Mouse (Mus musculus) adrenal gland, adult 8-10 months (tissue): ENCODE measurements around the gene Pkd1l2. TPM values are rescaled to one million over a fixed set of nuclear protein-coding genes. Genes with fewer than 3 reads are reported as not detected.

Experiments used
- DNase-seq: peaks from one replicate; pipeline ENCODE4 v3.0.0; 2022
- total RNA-seq, 4 experiments: library from RNA; stranded (reverse); gene quantifications; 2 replicates each; pipeline ENCODE4 v1.2.4; 2022

Pkd1l2 gene
- total RNA-seq: 1 to 10 TPM; 2.2 to 4.7 (median 3.2) TPM

DNA sequence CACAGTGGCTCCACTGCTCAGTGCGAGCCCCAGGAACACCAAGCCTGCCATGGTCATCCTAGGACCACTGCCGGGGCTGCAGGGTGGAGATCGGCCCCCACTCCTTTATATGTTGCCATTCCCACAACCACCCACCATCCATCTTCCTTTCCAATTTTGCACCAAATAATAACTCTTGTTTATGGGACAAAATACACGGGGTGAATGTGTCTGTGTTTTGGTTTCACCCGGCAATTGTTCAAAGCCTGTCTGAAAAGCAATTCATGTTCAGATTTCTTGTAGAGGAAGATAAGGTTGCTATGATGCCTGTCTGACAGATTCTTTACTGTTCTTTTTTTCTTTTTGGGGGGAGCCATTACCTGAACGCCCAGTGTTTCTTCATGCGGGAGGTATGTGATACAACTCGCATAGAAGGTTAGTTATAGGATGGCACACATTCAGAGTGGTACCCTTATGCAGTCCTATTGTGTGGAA lies at the start of gene Pkd1l2:
Pkd1l2 (minus strand) TSS at position 51 of the 474 bp plus-strand sequence.
- no peak for DNase-seq

DNA sequence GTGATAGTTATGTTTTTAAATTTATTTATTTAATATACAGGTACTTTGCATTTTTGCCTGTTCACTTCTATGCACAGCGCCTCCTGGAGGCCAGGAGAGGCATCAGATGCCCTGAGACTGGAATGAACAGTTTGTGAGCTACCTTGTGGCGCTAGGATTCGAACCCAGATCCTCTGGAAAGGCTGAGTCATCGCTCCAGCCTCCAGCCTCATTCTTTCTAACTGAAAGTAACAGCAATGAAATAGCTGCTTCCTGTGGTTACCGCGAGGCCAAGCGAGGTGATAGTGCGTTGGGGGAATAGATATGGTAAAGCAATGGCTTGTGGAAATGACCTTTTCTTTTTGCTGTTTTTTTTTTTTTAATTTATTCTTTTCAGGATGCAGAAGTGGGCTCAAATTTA lies 44.8 kb upstream of the Pkd1l2 start:
- no peak for DNase-seq

DNA sequence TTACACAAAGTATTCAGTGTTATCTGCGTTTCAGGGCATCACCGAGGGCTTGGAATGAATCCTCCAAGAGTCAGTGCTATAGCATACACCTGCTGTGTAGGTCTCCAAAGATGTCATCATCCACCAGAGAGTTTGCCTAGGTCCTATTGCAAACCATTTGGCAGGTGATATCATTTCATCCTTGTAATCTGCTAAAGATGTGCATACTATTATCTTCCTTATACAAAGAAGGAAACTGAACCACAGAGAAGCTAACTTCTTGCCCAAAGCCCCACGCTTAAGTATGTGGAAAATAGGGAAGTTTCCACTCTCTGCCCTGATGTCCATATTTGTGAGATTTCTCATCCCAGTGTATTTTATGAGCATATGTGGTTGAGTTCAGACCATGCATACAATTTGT lies 44.2 kb upstream of the Pkd1l2 start:
- DNase-seq: no peak

DNA sequence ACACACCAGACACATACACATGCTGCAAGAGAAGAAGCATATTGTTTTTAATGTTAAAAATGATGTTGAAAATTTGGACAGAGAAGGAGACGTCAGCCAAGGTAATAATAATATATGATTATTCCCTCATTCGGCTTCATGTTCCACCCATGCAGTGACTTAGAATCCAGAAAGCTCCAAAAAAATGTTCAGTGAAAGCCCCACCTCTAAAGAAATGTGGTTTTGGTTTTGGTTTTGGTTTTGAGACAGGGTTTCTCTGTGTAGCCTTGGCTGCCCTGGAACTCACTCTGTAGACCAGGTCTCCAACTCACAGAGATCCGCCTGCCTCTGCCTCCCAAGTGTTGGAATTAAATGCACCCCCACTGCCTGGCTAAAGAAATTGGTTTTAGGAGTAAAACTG lies 43.6 kb upstream of the Pkd1l2 start:
- DNase-seq: no peak

DNA sequence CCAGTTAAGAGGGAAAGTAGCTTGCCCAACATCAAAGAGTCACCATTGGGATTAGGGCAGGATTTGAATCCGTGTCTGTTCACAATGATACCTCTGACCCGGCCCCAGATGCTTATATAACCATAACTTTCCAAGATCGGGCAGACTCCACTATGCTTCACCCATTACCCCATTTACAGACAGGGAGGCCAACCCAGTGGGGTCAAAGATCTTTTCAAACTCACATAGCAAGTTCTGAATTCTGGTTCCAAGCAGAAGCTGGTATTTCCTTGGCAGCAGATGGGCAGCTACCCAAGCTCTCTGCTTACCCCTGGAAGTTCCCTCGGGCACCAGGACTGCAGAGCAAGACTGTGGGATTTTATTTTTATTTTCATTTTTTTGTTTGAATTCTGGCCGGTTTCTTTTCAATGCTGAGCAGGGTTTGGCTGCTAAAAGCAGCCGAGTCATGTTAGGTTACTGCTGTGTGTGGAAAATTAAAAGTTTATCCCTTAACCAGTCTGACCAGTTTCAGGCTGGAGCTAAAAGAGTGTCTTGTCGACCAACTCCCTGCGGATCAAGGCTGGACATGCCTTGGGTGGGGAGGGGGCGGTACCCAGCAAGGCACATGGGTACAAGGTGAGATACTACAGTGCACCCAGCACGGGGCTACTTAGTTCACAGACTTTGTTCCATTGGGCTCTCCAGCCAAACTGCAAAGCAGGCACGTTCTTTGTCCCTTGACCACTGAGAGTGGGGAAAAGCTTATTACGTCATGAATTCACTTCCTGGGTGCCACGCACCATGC lies 41.8 kb upstream of the Pkd1l2 start:
- no peak for DNase-seq

DNA sequence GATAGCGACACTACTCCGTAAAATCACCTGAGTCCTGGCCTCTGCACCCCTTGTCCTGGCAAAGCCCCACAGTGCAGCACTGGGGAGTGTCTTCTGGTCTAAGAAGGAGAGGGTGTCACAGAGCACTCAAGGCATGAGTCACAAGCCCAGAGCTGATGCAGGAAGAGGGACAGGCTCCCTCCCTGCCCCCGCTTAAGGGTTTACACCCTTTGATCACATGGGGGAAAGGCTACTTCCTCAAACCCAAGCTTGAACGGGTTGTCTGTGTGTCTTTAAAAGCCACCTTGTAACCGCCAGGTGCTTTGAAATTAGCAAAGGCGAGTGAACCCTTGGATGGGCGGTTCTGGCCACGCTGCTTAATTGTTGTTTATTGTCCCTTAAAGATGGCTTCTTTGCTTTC lies 39.0 kb upstream of the Pkd1l2 start:
- DNase-seq: no peak

DNA sequence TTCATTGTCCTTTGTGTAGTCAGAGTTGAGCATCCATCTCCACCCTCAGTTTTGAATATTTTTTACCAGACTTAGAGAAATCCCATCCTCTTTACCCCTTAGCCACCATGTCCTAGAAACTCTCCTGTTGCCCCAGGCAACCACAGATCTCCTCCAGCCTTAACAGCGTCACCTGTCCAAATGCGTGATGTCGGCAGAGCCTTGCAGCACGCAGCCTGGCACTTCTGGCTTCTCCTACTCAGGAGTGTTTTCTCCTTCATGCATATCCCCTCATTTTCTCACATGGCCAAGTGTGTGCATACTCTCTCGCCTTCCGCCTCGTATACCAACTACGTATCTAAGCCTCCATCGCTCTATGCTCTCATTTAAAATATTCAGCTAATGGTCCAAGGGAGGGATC lies 36.2 kb upstream of the Pkd1l2 start:
- DNase-seq: no peak

DNA sequence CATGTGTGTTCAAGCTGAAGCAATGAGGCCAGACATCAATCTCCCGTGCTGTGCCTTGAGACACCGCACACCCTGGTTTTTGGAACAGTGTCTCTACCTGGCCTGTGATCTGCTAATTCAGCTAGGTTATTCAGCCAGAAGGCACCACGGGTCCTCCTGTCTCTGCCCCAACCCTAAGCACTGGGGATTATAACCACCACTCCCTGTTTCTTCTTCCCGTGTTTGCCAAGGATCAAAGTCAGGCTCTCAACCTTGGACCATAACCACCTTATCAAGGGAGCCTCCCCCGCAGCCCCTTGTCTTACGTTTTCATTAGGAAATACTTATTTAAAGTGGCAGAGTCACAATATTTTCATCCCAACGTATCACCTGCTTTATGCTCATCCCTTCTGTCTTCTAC lies 34.3 kb upstream of the Pkd1l2 start:
- DNase-seq: no peak

DNA sequence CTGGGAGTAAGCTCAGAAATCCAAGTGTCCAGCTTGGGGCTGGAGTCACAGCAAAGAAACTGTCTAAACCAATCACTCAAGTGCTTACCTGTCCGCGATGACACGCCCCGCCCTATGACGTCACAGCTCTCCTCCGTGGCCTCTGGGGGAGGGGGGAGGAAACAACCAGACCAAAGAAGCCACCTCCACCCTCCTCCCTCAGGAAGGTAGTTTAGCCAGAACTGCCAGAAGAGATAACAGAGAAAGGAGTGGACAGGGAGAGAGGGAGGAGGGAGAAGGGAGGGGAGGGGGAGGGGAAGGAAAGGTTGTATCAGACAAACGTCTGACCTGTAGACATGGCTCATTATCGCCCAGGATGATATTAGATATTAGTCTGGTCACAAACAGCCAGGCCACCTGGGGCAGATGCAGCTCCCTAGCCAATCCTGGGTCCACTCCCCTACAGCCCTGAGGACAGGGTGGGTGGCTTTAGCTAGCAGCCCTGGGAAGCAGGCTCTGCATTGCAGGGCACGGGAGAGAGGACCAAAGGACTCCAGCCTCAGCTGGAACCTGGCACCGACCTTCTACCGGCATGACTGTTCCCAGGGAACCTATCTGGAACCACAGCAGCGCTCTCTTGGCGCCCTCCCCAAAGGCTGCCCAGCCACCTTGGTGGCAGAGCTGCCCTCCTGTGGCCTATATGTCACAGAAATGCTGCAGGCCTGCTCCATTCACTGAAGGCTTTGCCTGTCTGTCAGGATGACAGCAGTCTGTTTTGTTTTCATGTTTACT lies 33.6 kb upstream of the Pkd1l2 start:
- no peak for DNase-seq

DNA sequence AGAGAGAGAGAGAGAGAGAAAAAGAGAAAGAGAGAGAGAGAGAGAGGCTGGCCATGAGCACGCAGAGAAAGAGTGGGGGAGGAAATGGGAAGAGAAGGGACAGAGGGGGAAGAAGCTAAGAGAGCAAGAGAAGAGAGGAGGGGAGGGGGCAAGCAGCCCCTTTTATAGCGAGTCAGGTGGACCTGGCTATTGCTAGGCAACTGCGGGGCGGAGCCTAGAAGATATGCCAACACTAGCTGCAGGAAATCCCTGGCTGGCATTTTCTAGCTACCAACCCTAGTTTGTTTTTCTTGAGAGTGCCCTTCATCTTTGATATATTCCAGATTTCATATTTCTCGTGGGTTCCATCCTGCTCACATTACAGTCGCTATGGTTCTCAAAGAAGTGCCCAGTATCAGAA lies 32.8 kb upstream of the Pkd1l2 start:
- DNase-seq: no peak

DNA sequence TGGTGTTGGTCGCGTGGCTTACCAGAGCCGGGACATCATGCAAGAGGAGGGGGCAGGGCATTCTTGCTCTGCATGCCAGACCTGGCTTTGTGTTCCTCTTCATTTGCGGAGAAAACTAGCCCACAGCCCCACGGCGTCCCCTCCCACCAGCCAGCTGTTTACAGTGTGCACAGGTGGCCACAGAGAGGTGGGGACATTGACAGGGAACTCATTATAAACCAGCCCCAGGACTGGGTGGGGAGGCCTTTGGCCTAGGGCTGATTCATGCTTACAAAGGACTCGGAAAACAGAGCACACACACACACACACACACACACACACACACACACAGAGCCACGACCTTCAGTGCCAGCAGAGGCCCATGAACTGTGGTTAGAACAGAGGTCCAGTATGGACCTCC lies 30.0 kb upstream of the Pkd1l2 start:
- no peak for DNase-seq

DNA sequence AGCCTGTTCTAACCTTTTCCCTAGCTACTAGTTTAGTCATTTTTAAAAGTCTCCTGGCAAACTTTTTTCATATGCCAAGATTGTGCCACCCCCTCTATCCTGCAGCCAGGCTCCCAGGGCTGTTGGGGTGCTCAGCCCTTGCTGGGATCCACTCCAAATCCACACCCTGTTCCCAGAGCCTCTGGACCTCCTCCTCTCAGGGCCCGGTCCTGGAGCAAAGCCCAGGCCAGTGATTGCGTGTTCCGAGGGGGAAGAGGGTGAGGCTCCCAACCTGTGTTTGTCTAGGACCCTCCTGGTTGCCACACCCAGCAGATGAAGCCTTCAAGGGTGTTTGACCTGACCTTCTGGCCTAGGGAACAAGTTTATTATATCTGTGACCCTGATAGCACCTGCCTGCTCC lies 29.4 kb upstream of the Pkd1l2 start:
- no peak for DNase-seq

DNA sequence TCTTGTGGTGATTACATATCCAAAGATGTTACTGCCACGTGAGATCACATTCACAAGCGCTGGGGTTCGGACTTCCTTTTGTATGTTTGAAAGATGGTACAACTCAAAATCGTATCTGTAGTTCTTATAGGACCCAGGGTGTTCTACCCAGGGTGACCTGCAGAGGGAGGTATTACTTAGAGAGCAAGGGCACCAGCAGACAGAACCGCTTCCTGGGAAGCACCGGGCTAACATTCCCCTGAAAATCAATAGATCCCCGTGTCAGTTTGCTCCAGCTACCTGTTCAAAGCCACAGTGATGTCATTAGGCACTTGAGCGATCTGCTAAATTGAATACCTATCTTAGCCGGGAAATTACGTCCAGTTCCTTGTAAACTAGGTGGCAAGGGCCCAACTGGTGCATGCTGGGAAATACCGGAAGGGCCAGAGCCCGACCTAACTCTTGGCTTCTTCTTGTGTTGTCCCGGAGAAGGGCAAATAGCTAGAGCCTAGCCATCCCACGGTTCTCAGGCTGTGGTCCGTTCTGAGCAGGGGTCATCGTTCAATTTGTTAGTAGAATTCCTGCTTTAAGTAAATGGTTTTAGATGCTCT lies 27.6 kb upstream of the Pkd1l2 start:
- DNase-seq: peak; percentile 41

DNA sequence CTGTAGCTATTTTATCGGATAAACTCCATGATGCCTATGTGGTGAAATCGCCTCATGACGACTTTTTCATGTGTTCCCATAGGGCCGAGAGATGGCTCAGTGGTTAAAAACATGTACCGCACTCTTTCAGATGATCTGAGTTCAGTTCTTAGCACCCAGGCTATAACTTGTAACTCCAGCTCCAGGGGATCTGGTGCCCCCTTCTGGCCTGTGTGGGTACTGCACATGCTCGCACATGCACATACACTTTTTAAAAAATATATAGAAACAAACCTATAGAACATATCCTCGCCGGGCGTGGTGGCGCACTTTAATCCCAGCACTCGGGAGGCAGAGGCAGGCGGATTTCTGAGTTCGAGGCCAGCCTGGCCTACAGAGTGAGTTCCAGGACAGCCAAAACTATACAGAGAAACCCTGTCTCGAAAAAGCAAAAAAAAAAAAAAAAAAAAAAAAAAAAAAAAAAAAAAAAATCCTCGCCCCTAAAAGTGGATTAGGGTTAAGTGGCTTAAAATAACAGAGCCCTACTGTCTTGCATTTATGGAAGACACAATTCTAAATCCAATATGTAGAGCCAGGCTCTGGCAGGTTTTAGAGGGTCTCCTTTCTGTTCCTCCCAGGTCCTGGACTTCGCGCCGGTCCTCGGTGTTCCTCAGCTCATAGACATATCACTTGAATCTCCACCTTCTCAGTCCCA lies 26.9 kb upstream of the Pkd1l2 start:
- DNase-seq: no peak

DNA sequence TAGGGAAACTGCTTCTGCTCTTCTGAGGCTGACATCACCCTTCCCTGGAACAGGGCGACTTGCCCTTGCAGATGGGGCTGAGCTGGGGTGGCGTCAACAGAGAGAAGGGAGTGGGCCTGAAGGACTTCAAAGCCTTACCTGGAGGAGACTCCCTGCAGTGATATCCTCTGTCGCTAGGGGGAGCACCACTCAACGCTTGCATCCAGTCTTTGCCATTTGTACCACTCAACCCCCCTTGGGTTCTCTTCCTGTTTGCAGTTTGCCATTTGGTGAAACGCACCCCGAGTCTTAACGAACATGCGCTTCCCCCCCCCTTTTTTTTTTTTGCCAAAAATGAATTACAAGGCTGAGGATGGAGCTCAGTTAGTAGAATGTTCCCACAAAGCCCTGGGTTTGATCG lies 25.3 kb upstream of the Pkd1l2 start:
- DNase-seq: peak; percentile 32

DNA sequence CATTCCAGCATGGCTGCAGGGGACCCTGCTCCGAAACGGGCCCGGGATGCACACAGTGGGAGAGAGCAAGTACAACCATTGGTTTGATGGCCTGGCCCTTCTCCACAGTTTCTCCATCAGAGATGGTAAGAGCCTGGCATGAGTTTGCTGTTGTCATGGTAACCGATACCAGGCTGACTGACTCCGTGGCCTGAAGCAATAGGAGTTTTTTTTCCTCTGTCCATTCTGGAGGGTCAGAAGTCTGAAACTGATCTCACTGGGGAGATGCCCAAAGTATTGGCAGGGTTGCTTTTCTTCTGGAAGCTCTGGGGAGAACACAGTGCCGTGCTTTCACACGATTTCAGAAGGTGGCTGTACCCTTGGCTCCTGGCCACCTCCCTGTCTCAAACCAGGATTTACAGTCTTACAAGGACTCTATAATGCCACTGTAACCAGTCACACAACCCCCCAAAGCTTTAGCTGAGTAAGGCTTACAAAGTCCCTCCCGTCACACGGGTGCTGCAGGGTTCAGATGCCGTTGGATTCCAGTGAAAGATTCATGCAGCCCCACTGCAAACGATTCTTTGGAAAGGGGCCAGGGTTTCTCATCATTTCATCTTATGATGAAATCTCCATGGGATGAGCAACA lies 15.4 kb upstream of the Pkd1l2 start:
- DNase-seq: no peak

DNA sequence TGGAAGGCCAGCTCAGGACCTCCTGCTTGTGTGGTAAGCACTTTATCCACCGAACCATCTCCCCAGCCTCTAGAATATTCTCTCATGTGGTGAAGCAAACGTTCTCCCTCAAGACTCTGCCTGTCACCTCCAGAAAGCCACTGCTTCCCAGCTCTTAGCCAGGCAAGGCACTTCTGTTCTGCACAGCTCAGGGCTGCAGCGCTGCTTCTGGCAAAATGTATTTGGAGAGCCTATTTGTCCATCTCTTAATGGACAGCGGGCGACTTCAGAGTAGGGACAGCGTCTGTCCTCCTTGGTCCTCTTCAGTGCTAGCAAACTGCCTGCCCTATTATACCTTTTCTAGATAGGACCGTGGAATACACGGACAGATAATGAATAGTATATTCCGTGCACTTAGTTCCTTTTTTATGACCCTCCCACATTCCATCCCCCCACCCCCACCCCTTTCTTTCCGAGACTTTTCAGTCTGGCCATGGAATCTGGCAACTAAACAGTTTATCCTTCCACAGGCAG lies 14.9 kb upstream of the Pkd1l2 start:
- DNase-seq: no peak

DNA sequence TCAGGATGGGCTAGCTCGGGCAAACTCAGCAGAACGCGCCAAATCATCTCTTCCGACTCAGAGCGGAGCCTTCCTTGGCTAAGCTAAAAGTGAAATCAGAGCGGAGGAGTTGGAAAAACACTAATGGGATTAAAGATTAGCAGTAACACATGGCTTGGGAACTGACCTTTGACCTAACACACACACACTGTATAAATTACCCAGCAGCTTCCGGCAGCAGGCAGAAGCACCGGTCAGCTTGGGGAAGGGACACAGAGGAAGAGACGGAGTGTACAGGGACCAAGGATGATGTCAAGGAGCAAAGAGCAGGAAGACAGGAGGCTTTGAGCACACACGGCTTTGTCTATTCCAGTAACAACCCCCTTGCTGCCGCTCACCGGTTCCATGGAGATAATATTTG lies 13.4 kb upstream of the Pkd1l2 start, which contains the start of gene Bco1:
Bco1 (plus strand) TSS at position 208 of the 400 bp plus-strand sequence.
- DNase-seq: no peak

DNA sequence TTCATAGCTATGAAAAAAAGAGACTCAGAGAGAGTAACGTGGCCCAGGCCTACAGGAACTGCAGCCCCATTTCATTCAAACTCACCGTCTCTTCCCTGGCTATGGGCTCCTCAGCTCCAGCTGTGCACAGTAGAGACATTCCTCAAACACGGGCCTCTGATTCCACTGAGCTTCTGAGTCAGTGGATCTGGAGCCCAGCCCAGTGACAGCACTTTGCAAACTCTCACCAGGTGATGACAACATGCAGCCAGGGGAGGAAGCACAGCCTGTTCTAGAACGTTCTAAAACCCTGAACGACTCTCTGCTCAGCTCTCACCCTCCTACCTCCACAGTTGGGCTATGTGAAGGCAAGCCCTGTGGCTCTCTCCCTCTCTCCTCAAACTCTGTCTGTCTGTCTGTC lies 11.8 kb upstream of the Pkd1l2 start:
- DNase-seq: peak; percentile 27

DNA sequence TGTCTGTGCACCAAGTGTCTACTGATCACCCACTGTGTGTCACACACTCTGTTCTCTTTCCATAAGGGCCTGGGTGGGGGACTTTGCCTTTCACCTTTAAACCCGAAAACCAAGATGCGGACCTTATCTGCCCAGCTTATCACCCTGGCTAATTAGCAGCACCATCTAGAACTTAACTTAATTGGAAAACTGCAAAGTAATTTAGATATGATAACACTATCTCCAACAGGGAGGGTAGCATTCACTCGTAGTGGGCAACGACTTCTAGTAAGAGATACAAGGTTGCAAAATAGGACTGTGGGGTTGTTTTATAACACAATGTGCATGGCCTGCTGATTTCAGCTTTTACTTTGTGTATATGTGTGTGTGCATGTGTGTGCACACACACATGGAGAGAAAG lies 7.6 kb upstream of the Pkd1l2 start:
- no peak for DNase-seq

DNA sequence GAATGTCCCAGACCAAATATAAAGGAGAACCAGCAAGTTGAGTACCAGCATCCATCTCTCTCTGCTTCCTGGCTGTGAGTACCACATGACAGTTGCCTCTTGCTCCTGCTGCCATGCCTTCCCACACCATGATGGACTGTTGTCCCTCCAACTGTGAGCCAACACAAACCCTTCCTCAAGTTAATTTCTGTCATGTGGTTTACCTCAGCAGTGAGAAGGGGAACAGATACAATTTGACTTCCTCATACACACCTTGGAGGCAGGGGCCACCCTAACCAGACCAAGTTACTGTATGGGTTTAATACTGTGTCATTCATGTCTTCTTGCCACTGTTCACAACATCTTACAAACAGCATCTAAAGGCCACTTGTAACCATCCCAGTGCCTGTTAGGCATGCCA lies 4.8 kb upstream of the Pkd1l2 start:
- no peak for DNase-seq

DNA sequence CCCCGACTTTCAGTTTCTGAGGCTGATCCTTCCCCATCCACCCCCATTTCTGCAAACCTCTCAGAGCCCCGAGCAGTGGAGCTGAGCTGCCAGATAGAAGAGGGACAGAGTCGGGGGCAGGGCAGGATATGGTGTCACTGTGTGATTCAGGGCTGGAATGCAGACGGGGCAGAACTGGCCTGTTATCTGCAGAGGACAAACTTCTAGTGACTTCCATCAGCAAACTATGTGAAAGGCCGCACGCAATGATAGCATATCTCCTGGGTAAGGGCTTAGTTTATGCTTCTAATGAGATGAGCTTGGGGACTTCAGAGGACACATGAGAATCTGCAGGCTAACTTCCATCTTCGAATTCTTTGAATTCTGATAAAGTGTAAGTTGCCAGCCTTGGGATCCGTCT lies 3.3 kb upstream of the Pkd1l2 start:
- DNase-seq: no peak
